Mouse (Mus musculus) heart, adult 2 months (tissue): Measurements from ENCODE around the gene Hlf.

Source experiments
- CTCF ChIP-seq: fragments of 200-600 bp; IDR thresholded peaks from 2 replicates; pipeline ENCODE4 v1.8.1; 2022; ENCODE audit warnings: antibody characterized with exemption, mild to moderate bottlenecking, moderate library complexity
- EP300 ChIP-seq: fragments of 200-500 bp; IDR thresholded peaks from 2 replicates; pipeline ENCODE4 v1.6.1; 2011; ENCODE audit warnings: low read depth, low read length, control low read depth; ENCODE audit not compliant: insufficient read depth
- POLR2A ChIP-seq: fragments of 200-500 bp; IDR thresholded peaks from 2 replicates; pipeline ENCODE4 v1.6.1; 2011; ENCODE audit warnings: mild to moderate bottlenecking, low read depth, low read length, control low read depth; ENCODE audit not compliant: insufficient read depth

DNA sequence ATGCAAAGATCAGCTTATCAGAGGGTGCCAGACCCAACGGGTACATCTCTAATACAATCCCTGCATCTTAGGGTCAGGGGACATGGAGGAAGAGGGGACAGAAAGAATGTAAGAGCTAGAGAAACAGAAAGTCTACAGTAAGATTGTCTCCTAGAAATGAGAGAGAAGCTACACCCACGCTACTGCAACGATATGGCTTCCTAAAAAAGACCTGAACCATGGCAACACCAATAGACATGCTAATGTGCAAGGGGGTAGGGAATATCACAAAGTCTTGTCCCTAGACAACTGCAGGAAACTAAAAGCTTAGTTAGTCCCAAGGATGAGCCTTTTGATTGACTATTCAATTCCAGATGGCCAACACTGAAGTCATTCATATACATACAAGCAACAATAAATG, 76.1 kb downstream of the Hlf start:
- TF ChIP-seq CTCF: no peak
- no peak for TF ChIP-seq POLR2A
- TF ChIP-seq EP300: no peak
